Mouse (Mus musculus): ENCODE results near the gene Ttn.

DNA sequence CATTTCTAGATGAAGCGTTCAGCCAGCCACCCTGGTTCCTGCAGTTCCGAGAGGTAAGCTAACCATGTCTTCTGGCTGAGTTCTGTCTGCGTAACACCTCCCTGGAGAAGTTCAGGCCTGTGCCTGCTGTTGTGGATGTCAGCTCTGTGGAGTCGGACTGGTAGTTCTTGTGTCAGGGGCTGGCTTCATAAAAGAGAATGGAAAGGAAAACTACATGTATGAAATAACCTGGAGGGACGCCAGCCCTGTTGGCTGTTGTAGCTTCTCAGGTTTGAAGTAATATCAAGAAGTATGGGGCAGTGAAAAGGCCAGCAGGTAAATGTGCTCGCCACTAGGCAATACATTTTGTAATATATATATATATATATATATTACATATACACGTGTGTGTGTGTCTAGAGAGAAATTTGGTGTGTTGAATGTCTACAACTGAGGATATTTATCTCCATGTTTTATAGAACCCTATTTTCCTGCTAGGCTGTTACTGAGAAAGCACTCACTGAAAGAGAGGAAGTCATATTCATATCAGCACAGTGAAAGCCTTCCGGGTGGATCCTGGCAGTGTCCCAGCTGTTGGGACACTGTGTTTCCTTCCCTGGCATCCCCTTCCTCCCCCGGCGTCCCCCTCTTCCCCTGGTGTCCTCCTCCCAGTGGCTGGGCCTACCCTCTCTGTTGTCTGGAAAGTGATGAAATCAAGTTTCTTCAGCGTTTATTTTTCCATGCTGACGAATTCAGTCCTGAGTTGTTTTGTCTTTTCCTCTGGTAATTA is 291.7 kb downstream of the Ttn start:
- TF ChIP-seq CTCF (IDR thresholded peaks at IDR 0.05; ENCODE audit: extremely low read depth, insufficient read depth, low read length) (no peak), POLR2A (IDR thresholded peaks at IDR 0.05; ENCODE audit: extremely low read depth, insufficient read depth, low read length) (no peak)

Measured in cortical plate, adult 2 months (tissue).